Mouse (Mus musculus) CH12.LX (cell line): Measurements from ENCODE around the gene Sh2d4b. TPM values are rescaled to one million over a fixed set of nuclear protein-coding genes. Genes with fewer than 3 reads are reported as not detected.

Source experiments
- DNase-seq: peaks from one replicate; pipeline ENCODE4 v3.0.0-alpha.2; 2013; ENCODE audit errors: extremely low read depth
- H3K27ac ChIP-seq: 2 replicates; pipeline ENCODE4 v1.5.1; 2012; ENCODE audit warnings: low read depth, mild to moderate bottlenecking, control low read depth, moderate library complexity; ENCODE audit not compliant: insufficient read depth
- H3K27me3 ChIP-seq: replicated peaks from 2 replicates; pipeline ENCODE3; 2012; ENCODE audit warnings: inconsistent platforms
- H3K36me3 ChIP-seq, 2 experiments: replicated peaks in 1 of 2; 2 replicates each; pipeline versions ENCODE3 to v1.6.1; 2012; ENCODE audit warnings: inconsistent platforms in 1 of 2, low read length in 1 of 2, mild to moderate bottlenecking in 1 of 2, mixed read lengths in 1 of 2, moderate library complexity in 1 of 2; ENCODE audit not compliant: control insufficient read depth in 1 of 2, insufficient read depth in 1 of 2
- H3K4me1 ChIP-seq, 2 experiments: 2 replicates each; pipeline ENCODE4 v1.6.1; 2012; ENCODE audit warnings: inconsistent platforms in 1 of 2, moderate library complexity in 1 of 2; ENCODE audit not compliant: insufficient read depth in 2 of 2, control insufficient read depth in 1 of 2
- H3K4me2 ChIP-seq: 2 replicates; pipeline ENCODE4 v1.6.1; 2012; ENCODE audit warnings: low read depth, mild to moderate bottlenecking, control low read depth; ENCODE audit not compliant: poor library complexity, insufficient read depth, severe bottlenecking
- H3K4me3 ChIP-seq, 3 experiments: fragments of 150-350 bp in 1 of 3; sonication (generic) in 1 of 3; replicated peaks in 1 of 3; 2 replicates each; pipeline versions ENCODE3 to v1.5.1; 2011 to 2012; ENCODE audit warnings: low read depth in 2 of 3, low read length in 2 of 3, mild to moderate bottlenecking in 2 of 3, moderate library complexity in 2 of 3, control low read depth in 1 of 3, improper control_type of control experiment in 1 of 3, inconsistent platforms in 1 of 3, mixed read lengths in 1 of 3; ENCODE audit not compliant: poor library complexity in 1 of 3
- H3K79me2 ChIP-seq: replicated peaks from 2 replicates; pipeline ENCODE4 v1.6.1; 2012; ENCODE audit warnings: mild to moderate bottlenecking, moderate library complexity; ENCODE audit not compliant: control insufficient read depth, poor library complexity, insufficient read depth, severe bottlenecking; ENCODE audit errors: extremely low read depth
- H3K9ac ChIP-seq: 2 replicates; pipeline ENCODE4 v1.6.1; 2012; ENCODE audit warnings: low read depth, mild to moderate bottlenecking, control low read depth, moderate library complexity; ENCODE audit not compliant: insufficient read depth
- H3K9me3 ChIP-seq: replicated peaks from 2 replicates; pipeline ENCODE3; 2012; ENCODE audit warnings: low read length, inconsistent platforms, mixed read lengths
- BHLHE40 ChIP-seq: IDR thresholded peaks from 2 replicates; pipeline ENCODE4 v1.6.1; 2011; ENCODE audit warnings: mild to moderate bottlenecking, low read depth, low read length, improper control_type of control experiment
- CHD1 ChIP-seq: IDR thresholded peaks from 2 replicates; pipeline ENCODE4 v1.6.1; 2012; ENCODE audit warnings: low read depth, low read length, improper control_type of control experiment, inconsistent platforms
- CHD2 ChIP-seq: IDR thresholded peaks from 2 replicates; pipeline ENCODE4 v1.6.1; 2011; ENCODE audit warnings: low read length, improper control_type of control experiment
- E2F4 ChIP-seq: IDR thresholded peaks from 2 replicates; pipeline ENCODE4 v1.6.1; 2011; ENCODE audit warnings: low read depth, low read length, improper control_type of control experiment; ENCODE audit not compliant: insufficient replicate concordance
- ETS1 ChIP-seq: conservative IDR thresholded peaks from 2 replicates; pipeline ENCODE4 v1.6.1; 2012; ENCODE audit warnings: low read depth, mild to moderate bottlenecking, inconsistent platforms, low read length, improper control_type of control experiment, moderate library complexity
- HCFC1 ChIP-seq: IDR thresholded peaks from 2 replicates; pipeline ENCODE4 v1.6.1; 2012; ENCODE audit warnings: low read depth, mild to moderate bottlenecking, inconsistent platforms, low read length, improper control_type of control experiment
- MAFK ChIP-seq: IDR thresholded peaks from 2 replicates; pipeline ENCODE4 v1.6.1; 2011; ENCODE audit warnings: low read length, improper control_type of control experiment; ENCODE audit not compliant: insufficient replicate concordance
- MAX ChIP-seq: IDR thresholded peaks from 2 replicates; pipeline ENCODE4 v1.6.1; 2011; ENCODE audit warnings: low read length, improper control_type of control experiment
- MAZ ChIP-seq: IDR thresholded peaks from 2 replicates; pipeline ENCODE4 v1.6.1; 2012; ENCODE audit warnings: low read depth, mild to moderate bottlenecking, inconsistent platforms, low read length, improper control_type of control experiment, moderate library complexity
- MEF2A ChIP-seq: IDR thresholded peaks from 2 replicates; pipeline ENCODE4 v1.6.1; 2014; ENCODE audit warnings: low read depth, mild to moderate bottlenecking, inconsistent platforms, low read length, improper control_type of control experiment, borderline replicate concordance
- MXI1 ChIP-seq: IDR thresholded peaks from 2 replicates; pipeline ENCODE4 v1.6.1; 2011; ENCODE audit warnings: mild to moderate bottlenecking, low read depth, low read length, improper control_type of control experiment
- MYC ChIP-seq: IDR thresholded peaks from 2 replicates; pipeline ENCODE4 v1.6.1; 2011; ENCODE audit warnings: low read depth, mild to moderate bottlenecking, improper control_type of control experiment, low read length
- NRF1 ChIP-seq: IDR thresholded peaks from 2 replicates; pipeline ENCODE4 v1.6.1; 2014; ENCODE audit warnings: low read depth, mild to moderate bottlenecking, inconsistent platforms, low read length, improper control_type of control experiment, moderate library complexity
- PAX5 ChIP-seq: IDR thresholded peaks from 2 replicates; pipeline ENCODE4 v1.6.1; 2012; ENCODE audit warnings: low read length, inconsistent platforms, mixed read lengths
- POLR2A ChIP-seq: IDR thresholded peaks from 2 replicates; pipeline ENCODE4 v1.6.1; 2011; ENCODE audit warnings: low read depth, mild to moderate bottlenecking, improper control_type of control experiment, low read length
- POLR2AphosphoS2 ChIP-seq: IDR thresholded peaks from 2 replicates; pipeline ENCODE4 v1.6.1; 2011; ENCODE audit warnings: low read depth, low read length, improper control_type of control experiment
- RCOR1 ChIP-seq: conservative IDR thresholded peaks from 2 replicates; pipeline ENCODE4 v1.6.1; 2012; ENCODE audit warnings: low read depth, mild to moderate bottlenecking, inconsistent platforms, low read length, improper control_type of control experiment
- SIN3A ChIP-seq: IDR thresholded peaks from 2 replicates; pipeline ENCODE4 v1.6.1; 2012; ENCODE audit warnings: low read length, improper control_type of control experiment, inconsistent platforms
- SMC3 ChIP-seq: IDR thresholded peaks from 2 replicates; pipeline ENCODE4 v1.6.1; 2011; ENCODE audit warnings: low read depth, low read length, improper control_type of control experiment
- TCF12 ChIP-seq: IDR thresholded peaks from 2 replicates; pipeline ENCODE4 v1.6.1; 2014; ENCODE audit warnings: low read depth, mild to moderate bottlenecking, inconsistent platforms, low read length, improper control_type of control experiment
- UBTF ChIP-seq: IDR thresholded peaks from 2 replicates; pipeline ENCODE4 v1.6.1; 2012; ENCODE audit warnings: low read depth, mild to moderate bottlenecking, inconsistent platforms, low read length, improper control_type of control experiment, moderate library complexity
- USF1 ChIP-seq: IDR thresholded peaks from 2 replicates; pipeline ENCODE4 v1.6.1; 2014; ENCODE audit warnings: low read depth, mild to moderate bottlenecking, inconsistent platforms, low read length, improper control_type of control experiment
- ZC3H11A ChIP-seq: IDR thresholded peaks from 2 replicates; pipeline ENCODE4 v1.6.1; 2012; ENCODE audit warnings: low read depth, mild to moderate bottlenecking, inconsistent platforms, low read length, improper control_type of control experiment
- ZMIZ1 ChIP-seq: IDR thresholded peaks from 2 replicates; pipeline ENCODE4 v1.6.1; 2012; ENCODE audit warnings: low read depth, mild to moderate bottlenecking, inconsistent platforms, low read length, improper control_type of control experiment
- ZNF384 ChIP-seq: IDR thresholded peaks from 2 replicates; pipeline ENCODE4 v1.6.1; 2012; ENCODE audit warnings: low read depth, low read length, improper control_type of control experiment, inconsistent platforms
- dilution Hi-C: fragments of 300-500 bp; cut with MboI; formaldehyde crosslinking; loops from 2 replicates; pipeline ENCODE4 v1.14.3; 2020; ENCODE audit warnings: low sequenced_read_pairs; ENCODE audit not compliant: extremely low pct_unique_long_range_greater_than_20kb, extremely low pct_ligation_motif_present
- in situ Hi-C: fragments of 300-500 bp; cut with MboI; formaldehyde crosslinking; loops from 3 replicates; pipeline ENCODE4 v1.14.3; 2019; ENCODE audit warnings: low sequenced_read_pairs, low pct_ligation_motif_present, low pct_unique_long_range_greater_than_20kb, mixed read lengths
- polyA plus RNA-seq: library from polyadenylated mRNA; unstranded; fragments of >175 nt; gene quantifications from 2 replicates; pipeline ENCODE4 v1.2.1, GENCODE M21; 2012; ENCODE audit warnings: low read depth; ENCODE audit not compliant: insufficient read length
- total RNA-seq, 2 experiments: library from RNA; depleted of rRNA; stranded (reverse); fragments of 300-350 nt in 1 of 2; fragments of >200 nt in 1 of 2; gene quantifications; 2 replicates each; pipeline ENCODE4 v1.2.3; 2012 to 2014

The Sh2d4b gene
- total and polyA plus RNA-seq, 3 experiments: 0.04 to 0.17 TPM; not detected in 1

DNA sequence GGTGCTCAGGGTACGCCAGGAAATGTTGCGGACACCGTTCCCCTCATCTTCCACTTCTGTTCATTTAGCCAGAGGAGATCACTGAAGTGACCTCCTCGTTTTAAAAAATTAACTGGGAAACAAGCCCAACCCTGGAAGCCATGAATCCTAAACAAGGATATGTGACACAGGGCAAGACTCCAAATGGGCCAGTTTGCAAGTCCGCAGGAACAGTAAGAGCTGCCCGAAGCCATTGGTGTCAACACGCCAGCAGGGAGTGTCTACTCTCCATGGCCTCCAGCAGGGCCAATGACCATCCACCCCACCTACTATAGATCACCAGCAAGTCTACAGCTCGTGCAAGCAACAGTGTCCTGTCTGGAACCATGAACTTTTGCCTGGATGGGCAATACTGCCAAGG is 12.7 kb upstream of the Sh2d4b start:
- Histone ChIP-seq H3K4me3 (no peak overlapping the region), H3K9me3 (no peaks in the 10 kb centered on the region)
- dilution Hi-C loops (no loop called here), in situ Hi-C loops (no loop called here)
- TF ChIP-seq HCFC1 (no peak), ZMIZ1 (no peak), POLR2AphosphoS2 (no peak), MAFK (no peak), MXI1 (no peak), CHD2 (no peak), TCF12 (no peak), ZNF384 (no peak), E2F4 (no peak), BHLHE40 (no peak), SIN3A (no peak), ZC3H11A (no peak), POLR2A (no peak)
- TF ChIP-seq, all 38 proteins: peak for 0
- Histone ChIP-seq H3K36me3 (peaks cover 47 to 73% of the 10 kb centered on the region in 2 experiments), H3K9ac (no peak overlapping the region), H3K27ac (no peak overlapping the region), H3K4me1 (no peaks in the 10 kb centered on the region), H3K27me3 (no peaks in the 10 kb centered on the region), H3K79me2 (no peaks in the 10 kb centered on the region), H3K4me2 (no peak overlapping the region)
- DNase-seq: no peak

DNA sequence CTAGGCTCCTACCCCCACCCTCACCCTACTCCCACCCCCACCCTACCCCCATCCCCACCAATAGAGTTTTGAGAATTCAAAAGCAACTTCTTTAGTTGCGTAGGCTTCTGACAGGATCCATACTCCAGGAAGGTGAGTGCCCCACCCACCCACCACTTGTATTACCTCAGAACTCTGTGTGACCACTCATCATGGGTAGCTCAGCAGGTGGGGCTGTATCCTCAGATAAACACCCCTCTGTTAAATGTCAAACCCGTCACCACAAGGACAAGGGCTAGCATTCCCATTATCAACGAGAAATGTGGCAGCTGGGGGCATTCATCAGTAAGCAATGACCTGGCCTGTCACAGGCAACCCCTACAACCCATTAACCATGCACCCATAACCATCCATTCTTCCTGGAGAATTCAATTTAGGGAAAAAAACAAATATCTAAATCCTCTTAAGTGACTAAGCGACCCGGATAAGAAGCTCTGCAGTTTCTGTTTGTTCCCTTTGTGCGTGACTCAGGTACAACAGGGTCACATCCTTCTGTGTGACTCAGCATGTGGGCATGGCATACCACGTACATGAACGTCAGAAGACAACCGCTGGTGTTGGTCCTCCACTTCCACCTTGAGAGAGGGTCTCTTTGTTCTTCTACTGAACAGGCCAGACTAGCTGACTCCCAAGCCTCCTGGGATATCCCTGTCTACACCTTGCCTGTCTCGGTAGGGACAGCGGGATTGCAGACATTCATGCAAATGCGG is 9.4 kb upstream of the Sh2d4b start:
- Histone ChIP-seq H3K4me3 (no peak overlapping the region), H3K79me2 (no peaks in the 10 kb centered on the region), H3K36me3 (peaks cover 17 to 40% of the 10 kb centered on the region in 2 experiments), H3K9me3 (no peaks in the 10 kb centered on the region), H3K27me3 (no peaks in the 10 kb centered on the region), H3K4me2 (no peak overlapping the region), H3K9ac (no peak overlapping the region), H3K27ac (no peak overlapping the region), H3K4me1 (no peaks in the 10 kb centered on the region)
- in situ Hi-C loops: no loop called here
- no peak for TF ChIP-seq MYC
- TF ChIP-seq MAFK: no peak
- TF ChIP-seq CHD1: no peak
- TF ChIP-seq USF1: no peak
- TF ChIP-seq SIN3A: no peak
- no peak for TF ChIP-seq NRF1
- TF ChIP-seq RCOR1: no peak
- TF ChIP-seq PAX5: no peak
- TF ChIP-seq SMC3: no peak
- TF ChIP-seq E2F4: no peak
- no peak for TF ChIP-seq ZC3H11A
- TF ChIP-seq POLR2A: no peak
- TF ChIP-seq MXI1: no peak
- no peak for TF ChIP-seq UBTF
- no peak for TF ChIP-seq ETS1
- TF ChIP-seq MEF2A: no peak
- no peak for TF ChIP-seq MAX
- TF ChIP-seq ZNF384: no peak
- no peak for TF ChIP-seq MAZ
- TF ChIP-seq POLR2AphosphoS2: no peak
- dilution Hi-C loops: no loop called here
- DNase-seq: no peak
